Mouse (Mus musculus) midbrain, embryonic 16.5 days (tissue): ENCODE measurements around the gene Gm44502. TPM values are rescaled to one million over a fixed set of nuclear protein-coding genes. Genes with fewer than 3 reads are reported as not detected.

Experiments
- ATAC-seq: fragments of 200-750 bp; cut with Nextera tagmentation; 2 replicates; pipeline ENCODE4 v1.8.0; 2017; ENCODE audit warnings: moderate TSS enrichment
- H3K27ac ChIP-seq: fragments of 300-500 bp; sonication (generic); 2 replicates; pipeline ENCODE4 v1.5.1; 2014; ENCODE audit warnings: mild to moderate bottlenecking, low read length, mixed read lengths
- H3K27me3 ChIP-seq: fragments of 300-500 bp; sonication (generic); 2 replicates; pipeline ENCODE4 v1.6.1; 2014; ENCODE audit warnings: low read depth, low read length, mixed read lengths; ENCODE audit not compliant: control insufficient read depth, insufficient read depth
- H3K36me3 ChIP-seq: fragments of 300-500 bp; sonication (generic); 2 replicates; pipeline ENCODE4 v1.6.1; 2014; ENCODE audit warnings: mild to moderate bottlenecking, low read length, moderate library complexity, mixed read lengths; ENCODE audit not compliant: control insufficient read depth, insufficient read depth
- H3K4me1 ChIP-seq: fragments of 300-500 bp; sonication (generic); 2 replicates; pipeline ENCODE4 v1.6.1; 2014; ENCODE audit warnings: mild to moderate bottlenecking, low read length, mixed read lengths; ENCODE audit not compliant: control insufficient read depth, insufficient read depth
- H3K4me2 ChIP-seq: fragments of 300-500 bp; sonication (generic); 2 replicates; pipeline ENCODE4 v1.6.1; 2014; ENCODE audit warnings: mild to moderate bottlenecking, low read length, mixed read lengths
- H3K4me3 ChIP-seq: fragments of 300-500 bp; sonication (generic); 2 replicates; pipeline ENCODE4 v1.5.1; 2014; ENCODE audit warnings: low read depth, mild to moderate bottlenecking, low read length, moderate library complexity, mixed read lengths
- H3K9ac ChIP-seq: fragments of 300-500 bp; sonication (generic); 2 replicates; pipeline ENCODE4 v1.6.1; 2014; ENCODE audit warnings: low read depth, low read length, mixed read lengths
- H3K9me3 ChIP-seq: fragments of 300-500 bp; sonication (generic); replicated peaks from 2 replicates; pipeline ENCODE4 v1.6.1; 2014; ENCODE audit warnings: mild to moderate bottlenecking, low read length, mixed read lengths; ENCODE audit not compliant: control insufficient read depth, poor library complexity, severe bottlenecking
- WGBS: fragments of 180-500 bp; shearing (Covaris S2); extraction: QIAGEN DNeasy Blood & Tissue Kit; methylation state at CpG from one replicate; pipeline ENCODE4 v1.1.7; 2014; 5-methylcytosine and 5-hydroxymethylcytosine counted together
- polyA plus RNA-seq: library from polyadenylated mRNA; unstranded; fragments of >200 nt; fragmentation: Nextera tagmentation; extraction: Ambion mirVana; gene quantifications from 2 replicates; pipeline ENCODE4 v1.2.1, GENCODE M21; 2015

Gm44502 gene
- polyA plus RNA-seq, 1 experiment from 2014 or later: not detected

DNA sequence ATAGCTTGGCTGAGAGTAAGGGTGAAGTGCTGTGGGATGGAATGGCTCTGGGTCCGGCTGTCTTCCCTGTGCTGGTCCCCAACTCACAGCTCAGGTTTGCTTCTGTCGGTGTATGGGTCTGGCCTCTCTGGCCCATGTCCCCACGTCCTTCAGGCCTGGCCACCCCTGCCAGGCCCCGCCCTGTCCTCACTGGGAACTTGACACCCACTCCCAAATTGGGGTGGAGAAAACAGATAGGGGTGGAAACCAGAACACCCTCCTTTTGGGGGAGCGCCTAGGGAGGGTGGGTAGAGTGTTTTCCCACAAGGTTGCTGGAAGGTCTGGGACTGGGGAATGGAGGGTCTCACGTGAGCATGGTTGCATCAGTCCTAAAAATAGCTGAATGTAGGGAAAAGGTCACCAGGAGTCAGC is 3.8 kb downstream of the Gm44502 start, which contains the start of gene Cpt1b:
Gene Cpt1b (minus strand): TSS at position 153 of the 411 bp plus-strand sequence.
- no peak within 1 kb of the TSS for H3K27ac ChIP-seq
- no peaks in the 10 kb centered on the region for H3K9me3 ChIP-seq
- H3K4me1 ChIP-seq: peaks cover 9% of the 10 kb centered on the region
- no peak for ATAC-seq
- no peak within 1 kb of the TSS for H3K4me2 ChIP-seq
- no peak within 1 kb of the TSS for H3K4me3 ChIP-seq
- H3K27me3 ChIP-seq: no peaks in the 10 kb centered on the region
- H3K36me3 ChIP-seq: peaks cover 17% of the 10 kb centered on the region
- H3K9ac ChIP-seq: no peak within 1 kb of the TSS
- WGBS: 46% methylated on average over 6 of the region's 6 CpGs

- Histone ChIP-seq H3K9ac (no peak overlapping the region), H3K4me2 (no peak overlapping the region), H3K27ac (no peak overlapping the region), H3K9me3 (no peaks in the 10 kb centered on the region), H3K36me3 (peaks cover 20% of the 10 kb centered on the region), H3K4me3 (no peak overlapping the region), H3K4me1 (peaks cover 9% of the 10 kb centered on the region), H3K27me3 (no peaks in the 10 kb centered on the region)
- WGBS: 83% methylated on average over 8 of the region's 8 CpGs
- ATAC-seq: no peak
Measured at GRCm38 (mm10) chr15:89424621-89425020, 4.9 kb downstream of the Gm44502 start.

- H3K9me3 ChIP-seq: no peaks in the 10 kb centered on the region
- H3K27me3 ChIP-seq: no peaks in the 10 kb centered on the region
- no peak for ATAC-seq
- no peak overlapping the region for H3K4me2 ChIP-seq
- no peak overlapping the region for H3K4me3 ChIP-seq
- WGBS: 93% methylated on average over 9 of the region's 9 CpGs
- H3K9ac ChIP-seq: no peak overlapping the region
- peaks cover 24% of the 10 kb centered on the region for H3K36me3 ChIP-seq
- H3K27ac ChIP-seq: no peak overlapping the region
- no peaks in the 10 kb centered on the region for H3K4me1 ChIP-seq
Measured at GRCm38 (mm10) chr15:89421938-89422337, 7.6 kb downstream of the Gm44502 start.

- ATAC-seq: no peak
- H3K36me3 ChIP-seq: peaks cover 9% of the 10 kb centered on the region; the same call in 1 of the 2 replicates
Measured at GRCm38 (mm10) chr15:89415282-89415681, 14.2 kb downstream of the Gm44502 start.

DNA sequence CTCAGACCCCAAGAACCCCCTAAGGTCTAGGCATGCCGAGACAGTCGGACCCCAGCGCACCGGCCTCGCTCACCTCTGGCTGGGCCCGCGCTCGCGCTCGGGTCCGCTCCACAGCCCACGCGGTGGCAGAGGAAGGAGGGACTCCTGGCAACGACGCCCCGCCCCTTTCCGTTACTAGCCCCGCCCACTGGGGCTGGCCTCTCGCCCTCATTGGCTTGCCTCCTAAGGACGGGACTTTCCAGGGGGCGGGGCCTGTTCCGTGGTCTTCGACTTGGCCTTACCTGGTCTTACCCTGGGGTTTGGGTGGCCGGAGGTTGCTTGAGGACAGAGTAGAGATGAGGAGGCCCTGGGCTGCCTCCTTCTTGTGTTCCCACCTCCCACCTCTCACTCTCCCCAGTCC is 19.4 kb downstream of the Gm44502 start, which contains the start of gene Syce3:
Gene Syce3 (minus strand): TSS at position 386 of the 400 bp plus-strand sequence.
- no peak for ATAC-seq
- 91% methylated on average over 24 of the region's 24 CpGs for WGBS

More at GRCm38 (mm10) chr15:89415282-89415681, 14.2 kb downstream of the Gm44502 start:
- WGBS: 90% methylated on average over 8 of the region's 8 CpGs
- no peak overlapping the region for H3K9ac ChIP-seq
- no peak overlapping the region for H3K4me2 ChIP-seq
- H3K27ac ChIP-seq: no peak overlapping the region
- no peaks in the 10 kb centered on the region for H3K9me3 ChIP-seq
- H3K27me3 ChIP-seq: no peaks in the 10 kb centered on the region
- H3K4me3 ChIP-seq: no peak overlapping the region
- no peaks in the 10 kb centered on the region for H3K4me1 ChIP-seq

DNA sequence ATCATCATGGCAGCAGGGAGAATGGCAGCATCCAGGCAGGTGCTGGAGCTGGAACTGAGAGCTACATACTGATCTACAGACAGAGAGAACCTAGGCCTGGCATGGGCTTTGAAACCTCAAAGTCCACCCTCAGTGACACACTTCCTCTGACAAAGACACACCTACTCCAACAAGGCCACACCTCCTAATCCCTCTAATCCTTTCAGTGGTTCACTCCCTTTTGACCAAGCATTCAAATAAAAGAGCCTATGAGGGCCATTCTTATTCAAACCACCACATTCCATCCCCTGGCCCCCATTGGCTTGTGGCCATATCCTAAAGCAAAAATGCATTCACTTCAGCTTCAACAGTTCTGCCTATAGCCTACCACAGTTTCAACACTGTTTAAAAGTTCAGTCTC is 22.8 kb downstream of the Gm44502 start:
- Histone ChIP-seq H3K27ac (no peak overlapping the region), H3K9ac (no peak overlapping the region), H3K9me3 (peaks cover 3% of the 10 kb centered on the region; the same call in 1 of the 2 replicates), H3K4me3 (no peak overlapping the region), H3K36me3 (no peaks in the 10 kb centered on the region), H3K4me1 (no peaks in the 10 kb centered on the region), H3K27me3 (no peaks in the 10 kb centered on the region), H3K4me2 (no peak overlapping the region)
- ATAC-seq: no peak

More for the DNA sequence above, 19.4 kb downstream of the Gm44502 start, which contains the start of gene Syce3:
- H3K36me3 ChIP-seq: no peaks in the 10 kb centered on the region
- H3K4me3 ChIP-seq: no peak within 1 kb of the TSS
- no peaks in the 10 kb centered on the region for H3K4me1 ChIP-seq
- H3K27me3 ChIP-seq: no peaks in the 10 kb centered on the region
- no peak within 1 kb of the TSS for H3K27ac ChIP-seq
- H3K9me3 ChIP-seq: peaks cover 3% of the 10 kb centered on the region; the same call in 1 of the 2 replicates
- H3K9ac ChIP-seq: no peak within 1 kb of the TSS
- H3K4me2 ChIP-seq: no peak within 1 kb of the TSS

GRCm38 (mm10) chr15:89404831-89405623 is 24.5 kb downstream of the Gm44502 start:
- no peak overlapping the region for H3K4me3 ChIP-seq
- H3K27me3 ChIP-seq: no peaks in the 10 kb centered on the region
- no peak for ATAC-seq
- peaks cover 3% of the 10 kb centered on the region; the same call in 1 of the 2 replicates for H3K9me3 ChIP-seq
- H3K9ac ChIP-seq: no peak overlapping the region
- no peak overlapping the region for H3K4me2 ChIP-seq
- H3K27ac ChIP-seq: no peak overlapping the region
- H3K4me1 ChIP-seq: no peaks in the 10 kb centered on the region
- H3K36me3 ChIP-seq: no peaks in the 10 kb centered on the region
- WGBS: 87% methylated on average over 10 of the region's 10 CpGs

DNA sequence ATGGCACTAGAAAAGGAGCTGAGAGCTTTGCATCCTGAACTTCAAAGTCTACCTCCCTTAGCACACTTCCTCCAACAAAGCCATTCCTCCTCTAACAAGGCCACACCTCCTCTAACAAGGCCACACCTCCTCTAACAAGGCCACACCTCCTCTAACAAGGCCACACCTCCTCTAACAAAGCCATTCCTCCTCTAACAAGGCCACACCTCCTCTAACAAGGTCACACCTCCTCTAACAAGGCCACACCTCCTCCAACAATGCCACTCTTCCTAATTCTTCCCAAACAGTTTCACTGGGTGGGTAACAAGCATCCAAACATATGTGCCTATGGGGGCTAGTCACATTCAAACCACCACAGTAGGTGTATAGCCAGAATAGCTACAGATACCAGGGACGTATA is 27.0 kb downstream of the Gm44502 start:
- Histone ChIP-seq H3K27me3 (no peaks in the 10 kb centered on the region), H3K36me3 (no peaks in the 10 kb centered on the region), H3K4me1 (no peaks in the 10 kb centered on the region), H3K27ac (no peak overlapping the region), H3K4me2 (no peak overlapping the region), H3K9ac (no peak overlapping the region), H3K4me3 (no peak overlapping the region), H3K9me3 (0 out of 2 replicates have a peak, but pooled peaks cover 3% of the 10 kb centered on the region)
- 94% methylated on average over 1 of the region's 1 CpGs for WGBS
- ATAC-seq: no peak

GRCm38 (mm10) chr15:89399716-89400115 is 29.8 kb downstream of the Gm44502 start:
- Histone ChIP-seq H3K36me3 (no peaks in the 10 kb centered on the region), H3K4me3 (no peak overlapping the region), H3K4me1 (no peaks in the 10 kb centered on the region), H3K27ac (no peak overlapping the region), H3K9me3 (no peaks in the 10 kb centered on the region), H3K27me3 (no peaks in the 10 kb centered on the region), H3K4me2 (no peak overlapping the region), H3K9ac (no peak overlapping the region)
- WGBS: 60% methylated on average over 1 of the region's 1 CpGs
- ATAC-seq: no peak
